Mouse (Mus musculus) megakaryocyte, embryonic 14.5 days (primary cell): ENCODE measurements around the gene Tyk2. TPM values are rescaled to one million over a fixed set of nuclear protein-coding genes. Genes with fewer than 3 reads are reported as not detected.
A peak's percentile ranks its signal among the peaks of the same experiment; 100 is the strongest.

Source experiments
- H3K27me3 ChIP-seq: replicated peaks from 2 replicates; pipeline ENCODE3; 2012; ENCODE audit warnings: inconsistent platforms
- H3K36me3 ChIP-seq: replicated peaks from 2 replicates; pipeline ENCODE3; 2012; ENCODE audit warnings: low read length, inconsistent platforms, mixed read lengths
- H3K4me1 ChIP-seq: 2 replicates; pipeline ENCODE4 v1.6.1; 2012; ENCODE audit warnings: inconsistent platforms
- H3K4me3 ChIP-seq: replicated peaks from 2 replicates; pipeline ENCODE3; 2012; ENCODE audit warnings: moderate library complexity, mild to moderate bottlenecking, inconsistent platforms
- H3K9me3 ChIP-seq: 2 replicates; pipeline ENCODE4 v1.6.1; 2012; ENCODE audit warnings: inconsistent platforms
- FLI1 ChIP-seq: IDR thresholded peaks from 2 replicates; pipeline ENCODE4 v1.6.1; 2012; ENCODE audit warnings: low read length, inconsistent platforms, mixed read lengths
- GATA1 ChIP-seq: IDR thresholded peaks from 3 replicates; pipeline ENCODE4 v1.6.1; 2012; ENCODE audit warnings: mixed read lengths, low read length, inconsistent platforms, borderline replicate concordance
- polyA plus RNA-seq: library from polyadenylated mRNA; stranded (reverse); fragments of >175 nt; gene quantifications from 2 replicates; pipeline ENCODE4 v1.2.3, GENCODE M21; 2012; ENCODE audit warnings: low replicate concordance; ENCODE audit not compliant: insufficient read depth

Tyk2 gene
- polyA plus RNA-seq, 1 experiment, result 17.9 TPM

DNA sequence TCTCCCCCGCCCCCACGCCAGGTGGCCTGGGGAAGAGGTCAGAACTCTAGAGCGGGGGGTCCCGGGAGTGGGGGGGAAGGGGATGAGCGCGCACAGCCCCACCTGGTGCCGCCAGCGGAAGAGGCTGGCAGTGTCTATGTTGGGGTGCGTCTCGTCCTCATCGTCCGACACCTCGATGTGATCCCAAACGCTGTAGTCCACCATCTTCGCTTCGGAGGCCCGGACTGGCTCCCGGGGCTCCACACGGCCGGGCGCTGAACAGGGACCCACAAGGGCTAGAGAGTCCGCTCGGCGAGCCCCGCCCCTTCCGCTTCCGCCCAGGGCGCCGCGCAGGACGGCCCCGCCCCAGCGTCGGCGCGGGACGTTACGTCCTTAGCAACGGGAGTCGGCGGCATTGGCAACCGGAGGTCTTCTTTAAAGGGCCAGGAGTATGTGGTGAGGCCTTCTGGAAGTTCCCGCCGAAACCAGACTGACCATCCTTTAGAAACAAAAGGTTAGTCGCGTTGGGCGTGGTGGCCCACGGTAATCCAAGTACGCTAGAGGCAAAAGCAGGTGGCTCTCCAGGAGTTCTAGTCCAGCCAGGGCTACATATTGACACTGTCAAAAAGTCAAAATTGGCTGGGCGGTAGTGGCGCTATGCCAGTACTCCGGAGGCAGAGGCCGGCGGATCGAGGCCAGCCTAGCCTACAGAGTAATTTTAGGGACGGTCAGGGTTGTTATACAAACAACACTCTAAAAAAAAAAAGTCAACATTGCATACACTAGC, 18.8 kb upstream of the Tyk2 start, which contains the start of gene Cdc37:
Cdc37 (minus strand) TSS at position 329 of the 766 bp plus-strand sequence.
- Histone ChIP-seq H3K4me3 (peak within 1 kb of the TSS; percentile 100), H3K4me1 (peaks cover 76% of the 10 kb centered on the region), H3K36me3 (peaks cover 35% of the 10 kb centered on the region), H3K27me3 (no peaks in the 10 kb centered on the region), H3K9me3 (no peaks in the 10 kb centered on the region)
- TF ChIP-seq GATA1 (no peak), FLI1 (no peak)

DNA sequence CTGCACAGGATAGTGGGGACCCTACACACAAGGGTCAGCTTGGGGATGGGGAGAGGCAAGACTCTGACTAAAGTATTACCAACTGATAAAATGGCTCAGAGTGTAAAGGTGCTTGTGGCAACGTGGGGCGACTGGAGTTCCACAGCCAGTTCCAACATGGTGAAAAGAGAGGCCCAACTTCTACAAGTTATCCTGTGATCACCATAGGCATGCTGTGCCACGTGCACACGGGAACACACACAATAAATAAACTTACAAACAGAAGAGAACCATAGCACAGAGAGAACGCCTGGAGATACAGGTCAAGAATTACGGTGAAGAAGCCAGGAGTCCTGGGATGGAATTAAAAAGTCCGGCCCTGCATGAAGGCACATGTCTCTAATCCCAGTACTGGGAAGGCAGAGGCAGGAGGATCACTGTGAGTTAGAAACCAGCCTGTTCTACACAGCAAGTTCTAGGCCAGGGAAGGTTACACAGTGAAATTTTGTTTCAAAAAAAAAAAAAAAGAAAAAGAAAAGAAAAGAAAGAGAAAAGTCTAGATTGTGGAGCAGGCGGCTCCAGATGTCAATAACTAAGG, 18.1 kb upstream of the Tyk2 start:
- no peak for TF ChIP-seq GATA1
- no peak for TF ChIP-seq FLI1
- Histone ChIP-seq H3K4me3 (peak overlapping the region; percentile 100), H3K27me3 (no peaks in the 10 kb centered on the region), H3K4me1 (peaks cover 76% of the 10 kb centered on the region), H3K9me3 (no peaks in the 10 kb centered on the region), H3K36me3 (peaks cover 42% of the 10 kb centered on the region)

DNA sequence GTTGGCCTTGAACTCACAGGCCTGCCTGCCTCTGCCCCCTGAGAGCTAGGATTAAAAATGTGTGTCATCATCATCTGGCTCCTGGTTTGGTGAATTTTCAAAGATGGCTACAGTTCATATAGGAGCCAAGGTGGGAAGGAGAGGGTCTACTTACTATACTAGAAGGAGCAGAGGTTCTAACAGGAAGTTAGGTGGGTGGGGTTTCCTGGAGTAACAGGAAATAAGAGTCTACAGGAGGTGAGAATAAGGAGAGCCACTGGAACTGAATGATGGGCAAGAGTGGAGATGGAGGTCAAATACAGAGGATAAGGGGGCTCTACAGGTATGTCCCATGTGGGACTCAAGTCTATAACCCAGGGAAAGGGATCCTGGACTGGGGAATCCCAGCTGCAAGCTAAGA, 17.4 kb upstream of the Tyk2 start:
- H3K4me1 ChIP-seq, result peaks cover 68% of the 10 kb centered on the region
- H3K9me3 ChIP-seq, result no peaks in the 10 kb centered on the region
- H3K27me3 ChIP-seq, result no peaks in the 10 kb centered on the region
- peaks cover 49% of the 10 kb centered on the region for H3K36me3 ChIP-seq
- H3K4me3 ChIP-seq, result peak overlapping the region; percentile 100
- TF ChIP-seq FLI1 (no peak), GATA1 (no peak)

DNA sequence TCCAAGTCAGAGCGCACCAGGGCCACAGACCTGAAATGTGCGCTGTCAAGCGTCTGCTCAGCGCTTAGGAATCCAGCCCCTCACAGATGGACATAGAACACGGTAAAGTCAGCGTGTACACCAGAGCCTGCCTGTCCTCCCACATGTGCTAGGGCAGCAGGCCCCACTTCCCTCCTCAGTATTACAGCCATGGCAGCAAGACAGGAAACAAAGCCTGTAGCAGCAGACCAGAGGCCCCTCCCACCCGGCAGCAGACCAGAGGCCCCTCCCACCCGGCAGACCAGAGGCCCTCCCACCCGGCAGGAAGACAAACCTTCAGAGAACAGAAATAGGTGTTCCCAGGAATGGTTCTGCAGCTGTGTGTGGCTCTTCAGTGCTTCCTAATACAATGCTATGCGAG, 15.7 kb upstream of the Tyk2 start:
- H3K36me3 ChIP-seq, result peaks cover 66% of the 10 kb centered on the region
- H3K4me1 ChIP-seq, result peaks cover 55% of the 10 kb centered on the region
- no peaks in the 10 kb centered on the region for H3K9me3 ChIP-seq
- TF ChIP-seq FLI1 (no peak), GATA1 (no peak)
- peak overlapping the region; percentile 84 for H3K4me3 ChIP-seq
- no peaks in the 10 kb centered on the region for H3K27me3 ChIP-seq

DNA sequence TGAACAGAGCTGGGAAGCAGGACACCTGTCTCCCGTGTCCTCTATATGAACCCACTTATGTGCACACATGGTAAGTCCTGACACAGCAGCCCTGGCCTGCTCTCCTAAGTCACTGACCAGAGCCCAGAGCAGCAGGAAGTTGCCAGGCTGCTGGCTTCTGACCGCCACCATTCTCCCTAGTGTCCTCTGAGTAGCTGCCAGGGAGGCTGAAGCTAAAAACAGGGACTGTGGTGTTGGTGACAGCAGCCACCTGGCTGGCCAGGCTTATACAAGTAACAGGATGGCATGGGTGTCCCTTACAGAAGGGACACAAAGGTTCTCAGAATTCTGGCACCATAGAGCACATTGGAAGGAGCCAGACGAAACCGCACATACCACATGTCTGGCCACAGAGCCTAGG, 14.4 kb upstream of the Tyk2 start:
- no peaks in the 10 kb centered on the region for H3K9me3 ChIP-seq
- H3K4me1 ChIP-seq, result peaks cover 55% of the 10 kb centered on the region
- peaks cover 79% of the 10 kb centered on the region for H3K36me3 ChIP-seq
- H3K4me3 ChIP-seq, result peak overlapping the region; percentile 17
- TF ChIP-seq GATA1 (no peak), FLI1 (no peak)
- no peaks in the 10 kb centered on the region for H3K27me3 ChIP-seq

DNA sequence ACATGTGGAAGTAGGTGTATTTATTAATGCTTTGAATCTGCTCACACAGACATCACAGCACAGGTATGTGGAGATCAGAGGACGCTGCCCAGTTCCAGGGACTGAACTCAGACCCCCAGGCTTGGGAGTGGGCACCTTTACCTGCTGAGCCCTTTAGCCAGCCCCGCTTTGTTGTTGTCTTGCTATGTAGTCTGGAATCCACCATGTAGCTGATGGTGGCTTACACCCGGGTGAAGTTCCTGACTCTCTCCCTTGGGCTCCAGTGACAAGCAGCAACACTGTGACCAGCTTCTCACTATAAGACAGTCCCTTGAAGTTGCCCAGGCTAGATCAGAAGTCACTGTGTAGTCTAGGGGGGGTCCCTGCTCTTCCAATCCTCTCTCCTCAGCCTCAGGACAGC, 13.3 kb upstream of the Tyk2 start:
- Histone ChIP-seq H3K4me3 (no peak overlapping the region), H3K9me3 (no peaks in the 10 kb centered on the region), H3K4me1 (peaks cover 59% of the 10 kb centered on the region), H3K27me3 (no peaks in the 10 kb centered on the region), H3K36me3 (peaks cover 90% of the 10 kb centered on the region)
- TF ChIP-seq GATA1 (no peak), FLI1 (no peak)

DNA sequence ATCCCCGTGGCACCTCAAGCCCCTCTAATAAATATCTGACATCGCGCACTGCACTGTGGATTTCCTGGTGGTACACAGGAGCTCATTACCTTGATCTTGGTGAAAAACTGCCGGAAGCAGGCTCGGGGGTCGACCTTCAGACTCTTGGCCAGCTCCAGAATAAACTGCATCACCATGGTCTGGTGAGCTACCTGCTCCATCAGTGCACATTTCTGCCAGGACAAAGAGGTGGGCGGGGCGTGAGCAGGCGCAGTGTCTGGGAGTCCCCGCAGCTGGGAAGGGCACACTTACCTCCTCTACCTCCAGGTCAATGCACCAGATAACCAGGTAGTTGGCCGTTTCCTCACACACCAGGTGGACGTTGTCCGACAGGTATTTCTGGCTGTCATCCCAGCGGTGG, 10.9 kb upstream of the Tyk2 start:
- Histone ChIP-seq H3K9me3 (no peaks in the 10 kb centered on the region), H3K4me1 (peaks cover 59% of the 10 kb centered on the region), H3K4me3 (no peak overlapping the region), H3K27me3 (no peaks in the 10 kb centered on the region), H3K36me3 (peaks cover 96% of the 10 kb centered on the region)
- no peak for TF ChIP-seq FLI1
- no peak for TF ChIP-seq GATA1

DNA sequence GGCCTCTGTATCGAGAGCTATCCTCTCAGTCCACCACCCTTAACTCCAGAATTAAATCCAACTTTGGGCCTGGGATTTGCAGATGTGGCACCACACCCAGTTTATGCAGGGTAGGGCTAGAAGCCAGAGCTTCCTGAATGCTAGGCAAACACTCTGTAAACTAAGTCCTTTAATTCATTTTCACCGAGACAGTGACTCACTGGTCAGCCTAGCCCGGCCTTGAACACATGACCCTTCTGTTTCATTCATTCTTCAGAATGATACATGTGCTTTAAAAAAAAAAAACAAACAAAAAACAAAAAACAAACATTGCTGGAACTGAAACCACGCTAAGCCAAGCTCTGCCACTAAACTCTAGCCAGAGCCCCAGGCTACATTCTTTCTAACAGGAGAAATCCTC, 7.3 kb upstream of the Tyk2 start:
- Histone ChIP-seq H3K27me3 (no peaks in the 10 kb centered on the region), H3K9me3 (no peaks in the 10 kb centered on the region), H3K4me3 (no peak overlapping the region), H3K36me3 (peaks cover 66% of the 10 kb centered on the region), H3K4me1 (peaks cover 66% of the 10 kb centered on the region)
- TF ChIP-seq FLI1 (no peak), GATA1 (no peak)

DNA sequence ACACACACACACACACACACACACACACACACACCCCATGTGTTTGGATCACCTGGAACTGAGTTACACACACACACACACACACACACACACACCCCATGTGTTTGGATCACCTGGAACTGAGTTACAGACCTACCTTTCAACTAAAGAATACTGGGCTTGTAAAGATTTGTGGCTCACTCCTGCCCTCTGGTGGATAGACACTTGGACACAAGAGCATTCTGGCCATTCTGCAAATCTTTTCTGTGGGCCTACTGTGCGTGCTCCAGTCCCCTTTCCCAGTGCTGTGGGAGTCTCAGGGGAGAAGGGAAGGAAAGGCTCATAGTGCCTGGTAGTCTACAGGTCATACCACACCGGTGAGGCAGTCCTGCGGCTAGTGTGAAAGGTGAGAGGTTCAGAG, 6.2 kb upstream of the Tyk2 start:
- Histone ChIP-seq H3K4me3 (no peak overlapping the region), H3K4me1 (peaks cover 78% of the 10 kb centered on the region), H3K9me3 (no peaks in the 10 kb centered on the region), H3K36me3 (peaks cover 54% of the 10 kb centered on the region), H3K27me3 (no peaks in the 10 kb centered on the region)
- TF ChIP-seq GATA1, result no peak
- TF ChIP-seq FLI1, result no peak

DNA sequence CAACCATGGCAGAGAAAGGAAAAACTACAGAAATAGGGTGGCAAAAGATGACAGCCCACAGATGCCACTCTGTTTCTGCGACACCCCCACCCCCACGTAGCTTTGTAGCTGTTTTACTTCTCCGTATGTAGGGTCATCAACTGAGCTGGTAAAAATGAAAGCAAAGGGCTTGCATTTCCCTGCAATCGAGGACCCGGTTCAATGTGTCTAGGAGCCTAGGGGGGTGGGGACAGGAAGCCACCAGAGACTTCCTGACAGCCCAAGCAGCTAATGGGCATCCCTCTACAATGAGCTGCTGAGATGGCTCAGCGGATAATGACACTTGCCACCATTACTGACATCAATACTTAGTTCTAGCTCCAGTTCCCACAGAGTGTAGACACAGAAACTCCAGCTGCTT, 5.4 kb upstream of the Tyk2 start:
- Histone ChIP-seq H3K4me1 (peaks cover 84% of the 10 kb centered on the region), H3K9me3 (no peaks in the 10 kb centered on the region), H3K36me3 (peaks cover 46% of the 10 kb centered on the region), H3K4me3 (peak overlapping the region; percentile 82), H3K27me3 (no peaks in the 10 kb centered on the region)
- TF ChIP-seq GATA1 (no peak), FLI1 (no peak)
